Mouse (Mus musculus) stomach, embryonic 15.5 days (tissue): ENCODE measurements around the gene Cxcl16. TPM values are rescaled to one million over a fixed set of nuclear protein-coding genes. Genes with fewer than 3 reads are reported as not detected.
"Not testable (repeated sequence)": the region's sequence is repeated elsewhere in the genome, so short reads cannot be mapped to it uniquely, and the experiment has no call there.

Source experiments
- ATAC-seq: fragments of 200-750 bp; cut with Nextera tagmentation; 2 replicates; pipeline ENCODE4 v1.8.0; 2017; ENCODE audit warnings: low read depth, moderate number of reproducible peaks, moderate TSS enrichment; ENCODE audit not compliant: insufficient read depth, low FRiP score
- H3K27ac ChIP-seq: fragments of 300-500 bp; sonication (generic); 2 replicates; pipeline ENCODE4 v1.5.1; 2015; ENCODE audit warnings: mild to moderate bottlenecking, inconsistent platforms
- H3K27me3 ChIP-seq: fragments of 300-500 bp; sonication (generic); replicated peaks from 2 replicates; pipeline ENCODE4 v1.6.1; 2015; ENCODE audit warnings: inconsistent platforms
- H3K36me3 ChIP-seq: fragments of 300-500 bp; sonication (generic); 2 replicates; pipeline ENCODE4 v1.6.1; 2015; ENCODE audit warnings: inconsistent platforms
- H3K4me1 ChIP-seq: fragments of 300-500 bp; sonication (generic); 2 replicates; pipeline ENCODE4 v1.6.1; 2015; ENCODE audit warnings: inconsistent platforms
- H3K4me2 ChIP-seq: fragments of 300-500 bp; sonication (generic); 2 replicates; pipeline ENCODE4 v1.6.1; 2015; ENCODE audit warnings: mild to moderate bottlenecking, inconsistent platforms
- H3K4me3 ChIP-seq: fragments of 300-500 bp; sonication (generic); replicated peaks from 2 replicates; pipeline ENCODE4 v1.5.1; 2015; ENCODE audit warnings: inconsistent platforms
- H3K9ac ChIP-seq: fragments of 300-500 bp; sonication (generic); 2 replicates; pipeline ENCODE4 v1.6.1; 2015; ENCODE audit warnings: inconsistent platforms
- H3K9me3 ChIP-seq: fragments of 300-500 bp; sonication (generic); 2 replicates; pipeline ENCODE4 v1.6.1; 2016; ENCODE audit warnings: inconsistent platforms
- WGBS: fragments of 180-500 bp; shearing (Covaris S2); methylation state at CpG from one replicate; pipeline ENCODE4 v1.1.7; 2015; 5-methylcytosine and 5-hydroxymethylcytosine counted together
- polyA plus RNA-seq: library from polyadenylated mRNA; unstranded; fragments of >200 nt; fragmentation: Nextera tagmentation; extraction: Ambion mirVana; gene quantifications from 2 replicates; pipeline ENCODE4 v1.2.1, GENCODE M21; 2015

Cxcl16 gene
- polyA plus RNA-seq, 1 experiment from 2014 or later = 7.3 TPM

- H3K9ac ChIP-seq = no peak overlapping the region
- H3K27me3 ChIP-seq = no peaks in the 10 kb centered on the region
- no peaks in the 10 kb centered on the region for H3K4me1 ChIP-seq
- 57% methylated on average over 12 of the region's 12 CpGs for WGBS
- no peak for ATAC-seq
- H3K9me3 ChIP-seq = no peaks in the 10 kb centered on the region
- H3K4me2 ChIP-seq = no peak overlapping the region
- no peak overlapping the region for H3K27ac ChIP-seq
- no peak overlapping the region for H3K4me3 ChIP-seq
- no peaks in the 10 kb centered on the region for H3K36me3 ChIP-seq
Measured at GRCm38 (mm10) chr11:70474872-70475534, 15.2 kb upstream of the Cxcl16 start.

- H3K27ac ChIP-seq, ATAC-seq: not testable (repeated sequence)
- 79% methylated on average over 5 of the region's 5 CpGs for WGBS
Measured at GRCm38 (mm10) chr11:70473291-70473690, 13.5 kb upstream of the Cxcl16 start.

GRCm38 (mm10) chr11:70472716-70473115 lies 12.9 kb upstream of the Cxcl16 start:
- Histone ChIP-seq H3K4me2 (no peak overlapping the region), H3K27ac (no peak overlapping the region)

More at GRCm38 (mm10) chr11:70473291-70473690, 13.5 kb upstream of the Cxcl16 start:
- not testable (repeated sequence) for H3K36me3 ChIP-seq, H3K27me3 ChIP-seq, H3K9ac ChIP-seq, H3K4me1 ChIP-seq, H3K9me3 ChIP-seq, H3K4me3 ChIP-seq, H3K4me2 ChIP-seq

GRCm38 (mm10) chr11:70469764-70470163 lies 10.0 kb upstream of the Cxcl16 start:
- H3K4me2 ChIP-seq = no peak overlapping the region
- H3K36me3 ChIP-seq = no peaks in the 10 kb centered on the region
- no peaks in the 10 kb centered on the region for H3K27me3 ChIP-seq
- WGBS = 80% methylated on average over 3 of the region's 3 CpGs
- no peak for ATAC-seq
- no peak overlapping the region for H3K27ac ChIP-seq
- no peak overlapping the region for H3K4me3 ChIP-seq
- no peak overlapping the region for H3K9ac ChIP-seq
- H3K9me3 ChIP-seq = no peaks in the 10 kb centered on the region
- peaks cover 9% of the 10 kb centered on the region for H3K4me1 ChIP-seq

More at GRCm38 (mm10) chr11:70472716-70473115, 12.9 kb upstream of the Cxcl16 start:
- no peak for ATAC-seq
- Histone ChIP-seq H3K4me3 (no peak overlapping the region), H3K4me1 (no peaks in the 10 kb centered on the region), H3K36me3 (no peaks in the 10 kb centered on the region), H3K27me3 (no peaks in the 10 kb centered on the region), H3K9me3 (no peaks in the 10 kb centered on the region), H3K9ac (no peak overlapping the region)

DNA sequence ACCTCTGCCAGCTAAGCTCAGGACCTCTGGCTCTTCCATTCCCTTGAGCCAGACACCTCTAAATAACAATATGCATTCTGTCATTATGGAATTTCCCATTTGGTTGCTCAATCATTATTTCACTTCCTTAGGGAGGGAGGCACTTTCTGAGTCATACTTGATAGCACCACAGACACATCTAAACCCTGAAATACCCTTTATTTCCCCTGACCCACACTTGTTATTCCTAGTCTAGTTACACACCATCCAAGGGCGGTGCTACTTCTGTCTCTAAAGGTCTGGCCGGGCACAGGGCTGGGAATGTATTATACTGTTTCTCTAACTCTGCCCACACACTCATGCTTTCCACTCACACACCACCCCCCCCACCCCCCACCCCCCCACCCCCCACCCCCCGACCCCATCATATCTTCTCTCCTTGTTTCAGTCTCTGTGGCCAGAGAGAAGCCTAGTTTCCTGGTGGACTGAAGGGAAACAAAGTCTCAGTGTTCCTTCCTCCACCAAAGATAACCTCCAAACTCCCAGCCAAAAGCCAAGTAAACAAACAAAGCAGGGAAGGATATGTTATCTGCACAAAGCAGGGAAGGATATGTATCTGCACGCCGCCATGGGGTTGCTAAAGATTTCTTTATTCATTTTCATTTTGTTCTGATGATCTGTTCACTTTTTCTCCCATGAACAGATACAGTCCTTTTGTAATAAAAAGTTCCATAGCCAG lies 8.3 kb upstream of the Cxcl16 start:
- no peaks in the 10 kb centered on the region for H3K36me3 ChIP-seq
- H3K27ac ChIP-seq = 0 out of 2 replicates have a peak overlapping the region, but pooled peaks have one; percentile 19
- no peaks in the 10 kb centered on the region for H3K27me3 ChIP-seq
- H3K4me3 ChIP-seq = no peak overlapping the region
- no peaks in the 10 kb centered on the region for H3K9me3 ChIP-seq
- no peak overlapping the region for H3K9ac ChIP-seq
- peaks cover 9% of the 10 kb centered on the region for H3K4me1 ChIP-seq
- 62% methylated on average over 5 of the region's 5 CpGs for WGBS
- no peak; the same call in 1 of the 2 replicates for ATAC-seq
- no peak overlapping the region for H3K4me2 ChIP-seq

DNA sequence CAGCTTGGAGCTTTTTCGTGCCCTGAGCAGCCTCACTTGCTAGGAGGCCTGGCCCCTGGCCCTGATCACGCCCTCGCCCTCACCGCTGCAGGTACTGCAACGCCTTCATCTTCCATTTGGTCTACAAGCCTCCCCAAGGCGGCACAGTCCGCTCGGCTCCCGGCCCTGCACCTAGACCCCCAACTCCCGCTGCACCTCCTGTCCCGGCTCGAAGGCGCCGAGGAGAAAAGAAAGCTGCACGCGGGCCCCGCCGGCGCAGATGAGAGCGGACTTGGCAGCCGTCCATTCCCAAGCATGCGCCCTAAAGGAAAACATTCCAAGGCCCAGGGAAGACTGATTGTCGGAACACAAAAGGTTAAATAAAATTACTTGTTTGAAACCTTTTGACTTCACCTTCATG lies 6.0 kb upstream of the Cxcl16 start:
- Histone ChIP-seq H3K27ac (no peak overlapping the region), H3K9me3 (no peaks in the 10 kb centered on the region), H3K4me3 (peak overlapping the region; percentile 37), H3K9ac (peak overlapping the region; percentile 20; the same call in 1 of the 2 replicates), H3K36me3 (no peaks in the 10 kb centered on the region), H3K27me3 (no peaks in the 10 kb centered on the region), H3K4me2 (peak overlapping the region; percentile 72), H3K4me1 (peaks cover 9% of the 10 kb centered on the region)
- 2% methylated on average over 23 of the region's 23 CpGs for WGBS
- ATAC-seq = no peak

- ATAC-seq = no peak
- peaks cover 9% of the 10 kb centered on the region for H3K4me1 ChIP-seq
- H3K9me3 ChIP-seq = no peaks in the 10 kb centered on the region
- 0 out of 2 replicates have a peak overlapping the region, but pooled peaks have one; percentile 37 for H3K4me3 ChIP-seq
- H3K36me3 ChIP-seq = no peaks in the 10 kb centered on the region
- no peaks in the 10 kb centered on the region for H3K27me3 ChIP-seq
- no peak overlapping the region for H3K27ac ChIP-seq
- WGBS = 38% methylated on average over 16 of the region's 16 CpGs
- H3K4me2 ChIP-seq = peak overlapping the region; percentile 72
- no peak overlapping the region for H3K9ac ChIP-seq
Measured at GRCm38 (mm10) chr11:70465211-70465610, 5.4 kb upstream of the Cxcl16 start.

- H3K9ac ChIP-seq = no peak overlapping the region
- H3K9me3 ChIP-seq = no peaks in the 10 kb centered on the region
- H3K4me1 ChIP-seq = peaks cover 15% of the 10 kb centered on the region
- H3K27me3 ChIP-seq = no peaks in the 10 kb centered on the region
- H3K4me2 ChIP-seq = no peak overlapping the region
- 84% methylated on average over 5 of the region's 5 CpGs for WGBS
- ATAC-seq = no peak
- no peak overlapping the region for H3K4me3 ChIP-seq
- H3K36me3 ChIP-seq = no peaks in the 10 kb centered on the region
- H3K27ac ChIP-seq = no peak overlapping the region
Measured at GRCm38 (mm10) chr11:70463970-70464369, 4.2 kb upstream of the Cxcl16 start.

- no peaks in the 10 kb centered on the region for H3K9me3 ChIP-seq
- peak within 1 kb of the TSS; percentile 62 for H3K4me3 ChIP-seq
- no peak within 1 kb of the TSS for H3K27ac ChIP-seq
- peak within 1 kb of the TSS; percentile 99 for H3K4me2 ChIP-seq
- H3K36me3 ChIP-seq = no peaks in the 10 kb centered on the region
- H3K9ac ChIP-seq = peak within 1 kb of the TSS; percentile 47; the same call in 1 of the 2 replicates
- no peak for ATAC-seq
- peaks cover 10% of the 10 kb centered on the region; the same call in 1 of the 2 replicates for H3K4me1 ChIP-seq
- H3K27me3 ChIP-seq = no peaks in the 10 kb centered on the region
- 15% methylated on average over 32 of the region's 32 CpGs for WGBS
Measured at GRCm38 (mm10) chr11:70458688-70459600, 840 bp downstream of the Cxcl16 start, which contains the start of gene Zmynd15. TSS of gene Zmynd15 (plus strand) at chr11:70459433.

DNA sequence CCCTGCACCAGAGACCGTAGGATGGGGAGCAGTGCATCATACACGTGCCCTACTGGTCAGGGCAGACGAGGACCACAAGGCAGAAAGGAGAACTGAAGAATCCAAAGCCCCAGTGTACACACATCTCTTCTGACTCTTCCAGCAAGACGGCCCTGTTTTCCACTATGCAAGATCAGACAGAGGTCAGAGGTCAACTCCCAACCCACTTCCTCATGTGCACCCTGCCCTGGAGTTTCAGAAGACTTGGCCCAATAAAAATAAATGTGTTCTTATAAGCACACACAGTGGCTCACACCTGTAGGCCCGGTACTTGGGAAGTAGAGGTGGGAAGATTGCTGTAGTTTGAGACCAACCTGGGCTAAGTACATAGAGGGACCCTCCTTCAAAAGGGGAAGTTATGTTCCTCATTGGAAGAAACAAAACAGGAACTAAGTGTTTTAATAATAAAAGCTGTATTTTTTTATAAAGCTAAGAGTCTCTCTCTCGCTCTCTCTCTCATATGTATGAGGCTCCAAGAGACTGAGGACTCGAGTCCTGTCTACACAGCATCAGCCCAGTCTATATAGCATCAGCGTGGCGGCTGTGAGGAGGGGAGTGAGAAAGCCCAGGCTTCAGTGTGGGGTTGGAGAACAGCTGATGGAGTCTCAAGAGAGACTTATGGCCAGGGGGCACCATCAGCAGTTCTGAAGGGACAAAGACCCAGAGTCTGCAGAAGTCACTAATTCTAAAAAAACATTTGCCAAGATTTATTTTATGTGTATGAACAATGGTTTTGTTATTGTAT lies 6.3 kb downstream of the Cxcl16 start:
- H3K27me3 ChIP-seq = no peaks in the 10 kb centered on the region
- H3K27ac ChIP-seq = no peak overlapping the region
- H3K4me3 ChIP-seq = no peak overlapping the region
- H3K9me3 ChIP-seq = no peaks in the 10 kb centered on the region
- H3K9ac ChIP-seq = no peak overlapping the region
- H3K4me1 ChIP-seq = peaks cover 6% of the 10 kb centered on the region; the same call in 1 of the 2 replicates
- no peak for ATAC-seq
- H3K36me3 ChIP-seq = no peaks in the 10 kb centered on the region
- WGBS = 86% methylated on average over 9 of the region's 9 CpGs
- H3K4me2 ChIP-seq = peak overlapping the region; percentile 76; the same call in 1 of the 2 replicates
